Mouse (Mus musculus) T-helper 2 cell (primary cell): ENCODE measurements around the gene Oxgr1.

Source experiments
- in situ Hi-C: fragments of 300-600 bp; cut with MboI, MseI; formaldehyde crosslinking; loops from one replicate; pipeline ENCODE4 v1.15.1; 2025; ENCODE audit warnings: high pct_unique_total_duplicates

Oxgr1 gene

DNA sequence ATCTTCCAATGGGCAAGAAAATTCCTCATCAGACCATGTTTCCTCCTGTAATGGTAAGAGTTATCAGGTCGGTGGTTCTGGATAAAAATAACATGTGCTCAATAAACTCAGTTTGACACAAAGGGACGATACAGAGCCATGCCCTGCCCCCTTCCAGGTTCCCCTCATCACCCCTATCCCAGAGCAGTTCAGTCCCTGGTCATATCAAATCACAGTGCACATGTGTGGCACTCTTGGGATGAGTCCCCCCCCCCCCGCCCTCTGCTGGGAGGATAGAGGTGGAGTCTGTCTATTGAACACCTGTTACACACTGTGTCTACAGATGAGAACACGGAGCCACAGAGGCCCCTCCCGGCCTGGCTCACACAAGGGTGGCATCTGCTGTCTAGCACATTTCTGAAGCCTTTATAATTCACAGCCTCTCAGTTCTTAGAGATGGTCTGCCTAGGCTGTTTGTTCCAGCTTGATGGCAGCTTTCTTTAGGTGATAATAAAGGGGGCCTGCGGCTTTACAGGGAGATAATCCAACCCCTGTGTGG lies 61.5 kb downstream of the Oxgr1 start:
- in situ Hi-C loops: no loop called here
